Mouse (Mus musculus) left cerebral cortex, adult 18-20 months (tissue): ENCODE results near the gene Tifa. TPM values are rescaled to one million over a fixed set of nuclear protein-coding genes. Genes with fewer than 3 reads are reported as not detected.

ENCODE experiments used
- DNase-seq, 2 experiments: peaks; one replicate each; pipeline ENCODE4 v3.0.0; 2021 to 2022; ENCODE audit warnings: low spot score in 2 of 2, mixed read lengths in 1 of 2
- total RNA-seq, 2 experiments: library from RNA; stranded (reverse); gene quantifications; 2 replicates each; pipeline ENCODE4 v1.2.3; 2021

Tifa gene
- total RNA-seq, 2 experiments from 2014 or later = 7.6 to 8.6 TPM

GRCm38 (mm10) chr3:127823886-127824863 lies 34.6 kb downstream of the Tifa start:
- DNase-seq = no peak

GRCm38 (mm10) chr3:127826503-127826902 lies 36.9 kb downstream of the Tifa start:
- no peak for DNase-seq

GRCm38 (mm10) chr3:127827123-127827522 lies 37.5 kb downstream of the Tifa start:
- no peak for DNase-seq

GRCm38 (mm10) chr3:127830183-127830582 lies 40.6 kb downstream of the Tifa start:
- no peak for DNase-seq

GRCm38 (mm10) chr3:127831079-127831478 lies 41.5 kb downstream of the Tifa start:
- DNase-seq = no peak

- no peak for DNase-seq
Measured at GRCm38 (mm10) chr3:127834040-127834439, 44.4 kb downstream of the Tifa start.

GRCm38 (mm10) chr3:127835594-127835993 lies 46.0 kb downstream of the Tifa start:
- DNase-seq = no peak

- no peak for DNase-seq
Measured at GRCm38 (mm10) chr3:127836798-127837153, 47.2 kb downstream of the Tifa start.

GRCm38 (mm10) chr3:127837154-127837865 lies 47.7 kb downstream of the Tifa start, which contains the start of gene Ap1ar:
TSS of gene Ap1ar (minus strand) at chr3:127837523.
- peak; percentile 96 to 98 for DNase-seq

- no peak for DNase-seq
Measured at GRCm38 (mm10) chr3:127837972-127838644, 48.5 kb downstream of the Tifa start.

- no peak for DNase-seq
Measured at GRCm38 (mm10) chr3:127841926-127842325, 52.3 kb downstream of the Tifa start.

GRCm38 (mm10) chr3:127843324-127843940 lies 53.8 kb downstream of the Tifa start:
- no peak for DNase-seq

- no peak for DNase-seq
Measured at GRCm38 (mm10) chr3:127843941-127844327, 54.3 kb downstream of the Tifa start.

GRCm38 (mm10) chr3:127848088-127848808 lies 58.6 kb downstream of the Tifa start:
- no peak for DNase-seq

- no peak for DNase-seq
Measured at GRCm38 (mm10) chr3:127849922-127850321, 60.3 kb downstream of the Tifa start.

GRCm38 (mm10) chr3:127850776-127851646 lies 61.4 kb downstream of the Tifa start:
- DNase-seq = no peak

GRCm38 (mm10) chr3:127852722-127853121 lies 63.1 kb downstream of the Tifa start:
- no peak for DNase-seq

- peak; percentile 61 to 71 for DNase-seq
Measured at GRCm38 (mm10) chr3:127853431-127854206, 64.0 kb downstream of the Tifa start.

GRCm38 (mm10) chr3:127861340-127861739 lies 71.7 kb downstream of the Tifa start:
- no peak for DNase-seq
